8 mouse cellular contexts compared by ENCODE assay signal in the genomic region with DNA sequence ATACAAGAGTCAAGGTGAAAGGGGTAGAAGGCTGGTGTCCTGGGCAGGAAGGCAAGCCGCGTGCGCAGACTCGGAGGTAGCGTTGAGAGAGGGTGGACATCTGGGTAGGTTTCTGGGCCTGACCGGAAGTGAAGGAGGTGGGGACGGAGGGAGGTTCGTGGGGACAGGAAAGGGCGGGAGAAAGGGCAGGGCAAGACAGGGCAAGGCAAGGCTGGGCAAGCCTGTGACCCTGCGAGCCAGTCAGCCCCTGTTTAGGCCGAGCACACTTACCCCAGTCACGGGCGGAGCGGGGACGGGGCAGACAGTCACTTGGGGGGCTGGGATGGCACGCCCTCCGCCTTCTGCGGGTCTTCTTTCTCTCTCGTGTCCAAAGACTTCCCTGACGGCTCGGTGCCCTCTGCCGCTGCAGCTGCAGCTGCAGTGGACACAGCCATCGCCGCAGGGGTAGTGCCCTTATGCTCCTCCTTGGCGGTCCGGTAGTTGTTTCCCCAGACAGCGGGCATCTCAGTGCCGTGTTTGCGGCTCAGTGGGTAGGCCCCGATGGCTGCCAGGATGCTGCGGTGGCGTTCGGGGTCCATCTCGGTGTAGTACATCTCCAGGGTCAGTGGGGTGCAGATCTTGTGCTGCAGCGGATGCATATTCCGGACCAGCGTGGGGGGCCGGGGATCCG. TPM values are rescaled to one million over a fixed set of nuclear protein-coding genes. Genes with fewer than 3 reads are reported as not detected.
A peak's percentile ranks its signal among the peaks of the same experiment; 100 is the strongest.
DNase-seq lines count a peak whose midpoint lies in the region; ATAC-seq and TF ChIP-seq lines count a peak whose summit lies in the region.

No protein-coding gene starts in this region.

- H3K27me3 ChIP-seq in heart, embryonic 16.5 days (ENCODE audit: control insufficient read depth, insufficient read depth, low read length), result peaks cover 28% of the 10 kb centered on the region
- H3K27me3 ChIP-seq in lung, embryonic 16.5 days (ENCODE audit: control insufficient read depth, insufficient read depth, low read depth, low read length), result peaks cover 6% of the 10 kb centered on the region

- WGBS in bone marrow, adult 2 months, result 28% methylated on average over 39 of the region's 39 CpGs
- WGBS in heart, embryonic 16.5 days, result 31% methylated on average over 35 of the region's 39 CpGs
- 20% methylated on average over 35 of the region's 39 CpGs for WGBS in lung, embryonic 16.5 days

- DNase-seq in 416B (ENCODE audit: low read depth), result peak; percentile 63
- no peak for DNase-seq in right cerebral cortex, adult 2 months (ENCODE audit: low spot score in 2 of 2)
- no peak for DNase-seq in B cell, adult 2 months
- DNase-seq in layer of hippocampus, adult 8-10 months (ENCODE audit: low spot score in 2 of 2), result no peak
- DNase-seq in layer of hippocampus, postnatal 10 days (ENCODE audit: low spot score in 2 of 2), result no peak

- no peak for ATAC-seq in heart, embryonic 16.5 days (replicated peaks; ENCODE audit: extremely low read depth, insufficient read depth, low FRiP score)
- peak; percentile 59 for ATAC-seq in lung, embryonic 16.5 days (ENCODE audit: low read depth)

- H3K9ac ChIP-seq in heart, embryonic 16.5 days (ENCODE audit: low read length), result peak overlapping the region; percentile 67
- peak overlapping the region; percentile 54; the same call in 1 of the 2 replicates for H3K9ac ChIP-seq in lung, embryonic 16.5 days (ENCODE audit: low read length)

- no peak for TF ChIP-seq CTCF in bone marrow, adult 2 months (IDR thresholded peaks at IDR 0.05; ENCODE audit: control insufficient read depth, insufficient read depth, low read length)

- no peaks in the 10 kb centered on the region for H3K4me1 ChIP-seq in bone marrow, adult 2 months (ENCODE audit: control insufficient read depth, insufficient read depth, low read length)
- H3K4me1 ChIP-seq in heart, embryonic 16.5 days (ENCODE audit: control insufficient read depth, insufficient read depth, low read length), result no peaks in the 10 kb centered on the region
- no peaks in the 10 kb centered on the region for H3K4me1 ChIP-seq in lung, embryonic 16.5 days (replicated peaks; ENCODE audit: control insufficient read depth, insufficient read depth, low read length)

- H3K36me3 ChIP-seq in heart, embryonic 16.5 days (ENCODE audit: control insufficient read depth, insufficient read depth), result no peaks in the 10 kb centered on the region
- H3K36me3 ChIP-seq in lung, embryonic 16.5 days (ENCODE audit: control insufficient read depth, insufficient read depth, low read length), result no peaks in the 10 kb centered on the region

- peak overlapping the region; percentile 68 for H3K4me2 ChIP-seq in heart, embryonic 16.5 days (ENCODE audit: low read depth, low read length)
- H3K4me2 ChIP-seq in lung, embryonic 16.5 days (ENCODE audit: low read depth, low read length), result peak overlapping the region; percentile 58

- peak; percentile 30; the same call in 1 of the 2 replicates for TF ChIP-seq POLR2A in bone marrow, adult 2 months (IDR thresholded peaks at IDR 0.05; ENCODE audit: borderline replicate concordance, control insufficient read depth, low read depth, low read length)

- H3K4me3 ChIP-seq in bone marrow, adult 2 months (replicated peaks; ENCODE audit: control insufficient read depth, low read depth, low read length), result no peak overlapping the region
- peak overlapping the region; percentile 42 for H3K4me3 ChIP-seq in heart, embryonic 16.5 days (ENCODE audit: low read length)
- H3K4me3 ChIP-seq in lung, embryonic 16.5 days (ENCODE audit: low read length), result peak overlapping the region; percentile 38

- H3K9me3 ChIP-seq in heart, embryonic 16.5 days (replicated peaks; ENCODE audit: control insufficient read depth, low read length), result no peaks in the 10 kb centered on the region
- H3K9me3 ChIP-seq in lung, embryonic 16.5 days (ENCODE audit: control insufficient read depth, low read length), result no peaks in the 10 kb centered on the region

- no peak overlapping the region; the same call in 1 of the 2 replicates for H3K27ac ChIP-seq in bone marrow, adult 2 months (ENCODE audit: control insufficient read depth, insufficient read depth, low read depth, low read length, poor library complexity)
- H3K27ac ChIP-seq in heart, embryonic 16.5 days (ENCODE audit: low read length), result no peak overlapping the region
- H3K27ac ChIP-seq in lung, embryonic 16.5 days (ENCODE audit: low read length), result no peak overlapping the region

RNA-seq across cellular contexts. Expression of gene Caly, which starts 12.2 kb away (rescaled TPM):
- polyA plus RNA-seq in bone marrow, adult 2 months (2011; ENCODE audit: insufficient read depth, insufficient read length, low replicate concordance, missing spikeins), result not detected in 2 replicates
- 0.47 and 0.66 TPM in 2 replicates for polyA plus RNA-seq in heart, embryonic 16.5 days (2015; fragmentation: Nextera tagmentation; extraction: Ambion mirVana)
- 0.63 and 1.6 TPM in 2 replicates for polyA plus RNA-seq in lung, embryonic 16.5 days (2015; fragmentation: Nextera tagmentation; extraction: Ambion mirVana)
- total RNA-seq in layer of hippocampus, adult 8-10 months (2022), result 100 to 1,000 TPM; 217 to 237 (median 229) TPM
- total RNA-seq in layer of hippocampus, postnatal 10 days (2021), result 100 to 1,000 TPM; 247 to 252 TPM

RNA-seq across cellular contexts. Expression of gene Msx3, which starts 21.3 kb away (rescaled TPM):
- not detected in 2 replicates for polyA plus RNA-seq in bone marrow, adult 2 months (2011; ENCODE audit: insufficient read depth, insufficient read length, low replicate concordance, missing spikeins)
- not detected in 2 replicates for polyA plus RNA-seq in heart, embryonic 16.5 days (2015; fragmentation: Nextera tagmentation; extraction: Ambion mirVana)
- not detected in 2 replicates for polyA plus RNA-seq in lung, embryonic 16.5 days (2015; fragmentation: Nextera tagmentation; extraction: Ambion mirVana)
- total RNA-seq in layer of hippocampus, adult 8-10 months (2022), result not detected
- total RNA-seq in layer of hippocampus, postnatal 10 days (2021), result under 1 TPM; 0.16 to 0.20 TPM

RNA-seq across cellular contexts. Expression of gene Prap1, which starts 23.0 kb away (rescaled TPM):
- not detected in 2 replicates for polyA plus RNA-seq in bone marrow, adult 2 months (2011; ENCODE audit: insufficient read depth, insufficient read length, low replicate concordance, missing spikeins)
- 2.3 TPM in 1 of 2 replicates, not detected in the other for polyA plus RNA-seq in heart, embryonic 16.5 days (2015; fragmentation: Nextera tagmentation; extraction: Ambion mirVana)
- polyA plus RNA-seq in lung, embryonic 16.5 days (2015; fragmentation: Nextera tagmentation; extraction: Ambion mirVana), result 0.49 TPM in 1 of 2 replicates, not detected in the other
- under 1 TPM in 1 of 4 experiments, not detected in 3; 0.56 TPM for total RNA-seq in layer of hippocampus, adult 8-10 months (2022)
- not detected for total RNA-seq in layer of hippocampus, postnatal 10 days (2021)

RNA-seq across cellular contexts. Expression of gene Fuom, which starts 32.1 kb away (rescaled TPM):
- 11.3 and 18.7 TPM in 2 replicates for polyA plus RNA-seq in bone marrow, adult 2 months (2011; ENCODE audit: insufficient read depth, insufficient read length, low replicate concordance, missing spikeins)
- 93.9 and 103 TPM in 2 replicates for polyA plus RNA-seq in heart, embryonic 16.5 days (2015; fragmentation: Nextera tagmentation; extraction: Ambion mirVana)
- polyA plus RNA-seq in lung, embryonic 16.5 days (2015; fragmentation: Nextera tagmentation; extraction: Ambion mirVana), result 18.6 and 21.4 TPM in 2 replicates
- total RNA-seq in layer of hippocampus, adult 8-10 months (2022), result 10 to 100 TPM; 42.7 to 49.1 (median 47.7) TPM
- 10 to 100 TPM; 26.8 to 27.1 TPM for total RNA-seq in layer of hippocampus, postnatal 10 days (2021)

RNA-seq across cellular contexts. Expression of gene Tubgcp2, which starts 33.7 kb away (rescaled TPM):
- polyA plus RNA-seq in bone marrow, adult 2 months (2011; ENCODE audit: insufficient read depth, insufficient read length, low replicate concordance, missing spikeins), result 16.7 and 17.5 TPM in 2 replicates
- polyA plus RNA-seq in heart, embryonic 16.5 days (2015; fragmentation: Nextera tagmentation; extraction: Ambion mirVana), result 34.6 and 39.9 TPM in 2 replicates
- 50.5 and 50.6 TPM in 2 replicates for polyA plus RNA-seq in lung, embryonic 16.5 days (2015; fragmentation: Nextera tagmentation; extraction: Ambion mirVana)
- 10 to 100 TPM; 36.0 to 39.0 (median 36.7) TPM for total RNA-seq in layer of hippocampus, adult 8-10 months (2022)
- 10 to 100 TPM; 40.8 TPM for total RNA-seq in layer of hippocampus, postnatal 10 days (2021)
